Mouse (Mus musculus) urinary bladder, adult 2 months (tissue): ENCODE measurements around the gene Hemgn. TPM values are rescaled to one million over a fixed set of nuclear protein-coding genes. Genes with fewer than 3 reads are reported as not detected.
A peak's percentile ranks its signal among the peaks of the same experiment; 100 is the strongest.

ENCODE experiments used
- DNase-seq: peaks from one replicate; pipeline ENCODE4 v3.0.0; 2022; ENCODE audit warnings: low spot score
- polyA plus RNA-seq: library from polyadenylated mRNA; depleted of rRNA; stranded (reverse); fragments of >200 nt; gene quantifications from 2 replicates; pipeline ENCODE4 v1.2.3, GENCODE M21; 2012

Gene Hemgn
- polyA plus RNA-seq, 1 experiment = 0.06 TPM

DNA sequence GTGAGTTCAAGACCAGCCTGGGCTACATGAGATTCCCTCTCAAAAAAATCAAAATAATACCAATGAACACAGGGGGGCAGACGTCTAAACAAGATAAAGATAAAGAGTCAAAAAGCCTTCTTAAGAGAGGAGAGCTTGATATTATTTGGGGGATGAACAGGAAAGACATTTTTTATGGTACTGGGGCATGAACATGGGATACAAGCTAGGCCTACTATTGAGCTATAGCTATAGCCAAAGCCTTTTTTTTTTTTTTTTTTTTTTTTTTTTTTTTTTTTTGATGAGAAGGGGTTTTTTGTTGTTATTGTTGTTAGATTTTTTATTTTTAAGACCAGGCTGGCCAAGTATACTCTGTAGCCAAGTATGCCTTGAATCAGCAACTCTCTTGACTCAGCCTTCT, 1.2 kb downstream of the Hemgn start:
- DNase-seq = no peak

DNA sequence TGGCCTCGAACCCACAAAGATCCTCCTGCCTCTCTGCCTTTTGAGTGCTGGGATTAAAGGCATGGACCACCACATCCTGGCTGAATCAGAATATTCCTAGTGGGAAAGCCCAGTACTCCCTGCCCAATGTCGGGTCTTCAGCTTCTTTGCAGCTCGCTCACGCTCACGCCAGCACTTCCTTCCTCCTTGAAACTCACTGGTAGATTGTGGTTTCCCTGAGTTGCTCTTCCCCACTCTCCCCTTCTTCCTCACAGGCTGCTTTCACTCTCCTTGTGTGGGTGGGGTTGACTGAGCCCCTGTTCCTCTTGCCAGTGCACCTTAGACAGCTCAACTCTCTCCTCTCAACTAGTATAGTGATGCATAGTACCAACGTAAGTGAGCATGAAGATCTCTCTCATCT, 1.8 kb downstream of the Hemgn start:
- no peak for DNase-seq

DNA sequence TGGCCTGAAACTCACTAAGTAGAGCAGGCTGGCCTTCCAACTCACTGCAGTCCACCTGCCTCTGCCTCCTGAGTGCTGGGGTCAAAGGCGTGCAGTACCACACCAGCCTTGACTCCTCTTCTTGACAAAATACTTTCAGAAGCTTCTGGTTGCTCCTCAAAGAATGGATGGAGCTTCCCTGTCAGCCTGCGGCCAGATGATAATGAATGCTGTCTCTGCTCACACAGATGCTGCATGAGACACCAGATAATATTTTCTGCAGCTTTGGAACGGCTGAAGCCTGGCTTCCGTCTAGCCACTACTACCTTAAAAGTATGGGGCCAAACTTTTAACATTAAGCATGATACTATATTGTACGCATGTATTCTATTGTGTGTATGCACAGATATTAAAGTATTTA, 2.6 kb downstream of the Hemgn start:
- DNase-seq = no peak

DNA sequence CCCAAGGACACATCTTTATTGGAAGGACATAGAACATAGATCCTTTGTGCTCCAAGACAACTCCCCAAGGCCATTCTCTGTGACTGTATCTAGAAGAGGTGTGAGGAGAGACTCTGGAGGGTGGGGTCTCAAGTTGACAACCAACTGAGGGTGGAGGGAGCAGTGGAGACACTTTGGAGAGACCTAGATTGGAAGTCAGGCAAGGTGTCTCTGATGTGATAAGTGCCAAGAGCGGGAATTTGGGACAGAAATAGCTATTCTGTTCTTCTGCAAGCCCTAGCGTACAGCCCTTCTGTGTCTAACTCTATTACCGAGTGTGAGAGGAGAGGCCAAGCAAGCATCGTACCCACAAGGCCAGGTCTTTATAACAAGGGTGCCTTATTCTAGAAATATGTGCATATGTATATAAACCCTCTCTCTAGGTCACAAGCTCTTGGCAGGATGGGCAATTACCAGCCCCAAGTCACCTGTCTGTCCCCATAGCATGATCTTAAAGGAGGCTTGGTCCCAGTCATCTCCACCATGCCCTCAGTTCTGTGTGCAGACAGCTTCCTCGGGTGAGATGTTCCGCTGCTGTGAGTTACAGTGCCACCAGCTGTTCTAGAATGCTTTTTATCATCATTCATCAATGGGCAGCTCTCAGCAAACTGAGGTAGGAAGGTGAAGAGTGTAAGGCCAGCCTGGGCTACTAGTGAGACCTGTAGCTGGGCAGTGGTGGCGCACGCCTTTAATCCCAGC, 6.2 kb downstream of the Hemgn start:
- DNase-seq = no peak

DNA sequence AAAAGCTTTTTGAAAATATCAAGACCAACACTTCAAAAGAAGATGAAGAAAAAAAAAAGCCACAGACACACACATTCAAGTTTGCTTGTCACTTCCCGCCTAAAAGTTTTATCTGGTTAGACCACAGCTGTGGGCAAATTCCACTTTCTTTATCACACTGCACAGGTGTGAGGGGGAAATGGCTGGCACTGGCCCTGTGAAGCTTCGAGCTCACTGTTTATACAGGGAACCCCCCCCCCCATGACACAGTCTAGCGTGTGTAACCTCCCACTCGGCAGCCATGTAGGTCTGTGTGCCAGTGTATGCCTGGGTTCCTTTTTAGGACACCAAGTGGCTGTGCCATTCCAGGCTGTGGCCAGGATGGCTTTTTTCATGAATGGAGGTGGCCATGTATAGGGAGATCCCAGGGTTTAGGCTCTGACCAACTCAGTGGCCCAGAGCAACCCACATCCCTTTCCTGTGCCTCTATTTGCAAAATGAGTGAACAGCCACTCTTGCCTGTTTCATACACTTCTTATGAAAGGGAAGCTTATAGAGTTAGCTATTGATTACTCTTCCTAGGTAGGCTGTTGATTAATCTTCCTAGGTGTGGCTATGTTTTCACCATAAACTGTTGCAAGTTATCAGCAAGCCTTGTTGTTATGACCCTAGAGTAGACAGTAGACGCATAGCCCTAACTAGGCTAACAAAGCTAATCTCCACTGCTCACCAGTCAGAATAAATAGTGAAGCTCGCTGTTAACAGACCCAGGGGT, 9.1 kb downstream of the Hemgn start:
- DNase-seq = no peak

DNA sequence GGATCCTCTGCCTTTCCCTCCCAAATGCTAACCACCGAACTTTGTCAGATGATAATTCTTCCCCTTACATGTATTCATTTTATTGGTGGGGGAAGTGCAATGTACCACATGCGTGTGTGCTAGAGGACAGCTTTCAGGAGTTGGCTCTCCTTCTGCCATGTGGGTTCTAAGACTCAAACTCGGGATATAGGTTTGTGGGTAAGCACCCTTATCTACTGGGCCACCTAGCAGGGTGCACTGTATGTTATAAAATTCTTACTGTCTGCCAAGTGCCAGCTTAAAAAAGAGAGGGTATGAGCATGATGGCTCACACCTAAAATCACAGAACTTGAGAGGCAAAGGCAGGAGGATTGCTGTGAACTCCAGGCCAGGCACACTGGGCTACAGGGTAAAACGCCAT, 14.5 kb downstream of the Hemgn start:
- no peak for DNase-seq

DNA sequence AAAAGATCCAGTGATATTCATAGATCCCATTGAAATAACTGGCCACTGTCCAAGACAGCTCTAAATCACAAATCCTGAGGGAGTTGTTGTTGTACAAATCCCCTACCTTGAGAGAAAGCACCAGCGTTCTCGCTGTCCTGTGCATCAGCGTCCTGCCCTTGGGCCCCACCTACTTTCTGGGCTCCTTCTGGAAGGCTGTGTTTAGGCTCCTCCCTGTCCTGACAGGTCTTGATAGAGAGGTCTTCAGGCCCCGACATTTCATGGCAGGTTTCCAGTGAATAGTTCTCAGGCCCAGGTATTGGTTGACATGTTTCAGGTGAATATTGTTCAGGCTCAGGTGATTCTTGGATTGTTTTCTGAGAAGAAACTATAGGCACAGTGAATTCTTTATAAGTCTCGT, 17.6 kb downstream of the Hemgn start:
- no peak for DNase-seq

DNA sequence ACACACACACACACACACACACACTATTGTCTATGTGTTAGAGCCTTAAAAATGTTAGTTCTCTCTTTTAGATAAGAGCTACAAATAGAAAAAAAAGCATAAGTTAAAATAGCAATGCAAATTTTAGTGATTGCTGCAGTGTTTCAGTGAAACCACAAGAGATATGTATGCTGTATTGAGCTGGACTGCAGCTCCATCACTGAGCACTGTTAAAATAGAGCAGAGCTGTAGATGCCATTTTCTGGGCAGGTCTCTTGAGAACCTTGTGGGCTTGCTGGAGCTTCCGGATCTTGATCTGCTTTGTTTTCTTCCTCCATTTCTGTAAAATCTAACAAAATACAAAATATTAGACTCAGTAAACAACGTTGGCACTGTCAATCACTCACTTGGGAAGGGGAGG, 18.9 kb downstream of the Hemgn start:
- no peak for DNase-seq

DNA sequence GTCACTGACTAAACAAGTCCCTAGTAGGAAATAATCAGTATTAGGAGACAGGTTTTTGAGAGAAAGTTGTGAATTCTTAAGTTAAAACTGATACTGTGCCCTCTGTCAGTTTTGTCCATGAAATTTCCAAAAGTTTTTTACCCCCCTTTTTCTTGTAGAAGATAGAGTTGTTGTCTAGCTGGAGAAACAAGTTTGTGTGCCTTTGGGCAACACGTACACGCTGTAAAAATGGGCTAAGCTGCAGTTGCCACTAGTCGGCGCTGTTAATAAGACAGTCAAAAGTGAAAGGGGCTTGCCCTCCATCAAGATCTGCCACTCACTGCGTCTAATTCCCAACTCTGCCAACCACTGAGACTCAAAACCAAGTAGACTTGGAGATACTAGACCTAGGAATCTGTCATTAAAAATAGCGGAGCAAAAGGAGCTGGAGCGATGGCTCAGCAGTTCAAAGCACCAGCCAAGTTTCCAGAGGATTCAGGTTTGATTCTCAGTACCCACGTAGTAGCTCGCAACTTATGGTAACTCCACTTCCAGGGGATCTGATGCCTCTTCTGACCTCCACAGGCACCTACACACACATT, 22.8 kb downstream of the Hemgn start:
- peak; percentile 43 for DNase-seq

DNA sequence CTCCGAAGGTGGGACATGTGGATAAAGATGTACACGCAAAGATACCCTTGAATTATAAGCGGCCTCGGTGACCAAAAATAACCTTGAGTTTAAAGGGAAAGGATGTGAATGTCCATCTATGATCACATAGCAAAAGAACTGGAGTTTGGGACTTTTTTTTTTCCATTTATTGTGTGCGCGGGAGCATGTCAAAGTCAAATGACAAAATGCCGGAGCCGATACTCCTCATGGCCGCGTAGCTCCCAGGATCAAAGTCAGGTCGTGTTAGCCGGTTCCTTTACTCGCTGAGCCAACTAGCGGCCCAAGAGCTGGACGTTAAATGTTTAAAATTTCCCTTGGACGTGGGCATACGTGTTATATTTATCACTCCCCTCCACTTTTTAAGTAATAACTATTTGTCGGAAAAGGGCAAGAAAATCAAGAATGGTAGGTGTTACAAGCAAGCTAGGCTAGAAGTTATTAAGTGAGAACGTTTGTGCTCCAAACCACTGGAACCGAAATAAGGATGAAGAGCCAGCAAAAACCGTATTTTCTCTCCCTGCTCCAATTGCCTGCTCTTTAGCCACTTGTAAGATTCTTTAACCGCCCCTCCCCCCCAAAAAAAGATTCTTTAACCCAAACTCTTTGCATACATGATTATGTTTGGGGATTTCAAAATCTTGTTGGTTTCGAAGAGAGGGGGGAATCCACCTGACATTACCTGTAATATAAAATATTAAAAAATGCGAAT, 23.5 kb downstream of the Hemgn start:
- no peak for DNase-seq

DNA sequence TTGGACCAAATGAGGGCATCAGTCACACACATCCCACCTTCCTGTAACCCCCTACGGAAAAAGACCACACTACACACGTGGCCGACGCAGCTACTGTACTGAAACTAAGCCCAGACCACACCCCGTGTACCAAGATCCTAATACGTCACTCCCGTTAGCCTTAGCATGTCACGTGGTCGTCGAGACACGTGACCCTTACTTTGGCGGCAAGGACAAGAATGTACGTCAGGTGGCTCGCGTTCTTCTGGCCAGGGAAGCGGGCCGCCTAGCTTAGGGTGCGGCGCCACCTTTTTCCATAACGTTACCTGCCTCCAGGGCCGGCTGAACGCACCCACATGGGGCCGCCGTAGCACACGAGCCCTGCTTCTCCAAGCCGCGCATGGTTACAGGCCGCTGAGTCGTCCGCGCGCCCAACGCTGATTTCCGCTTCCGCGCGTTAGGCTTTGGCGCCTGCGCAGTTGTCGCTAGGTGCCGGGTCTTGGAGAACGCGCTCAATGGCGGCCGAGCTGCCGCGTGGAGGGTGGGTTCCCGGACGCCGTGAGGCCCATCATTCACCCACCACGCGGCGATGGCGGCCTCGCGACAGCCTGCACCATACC, 24.2 kb downstream of the Hemgn start, which contains the start of gene Trmo:
Gene Trmo, minus strand, starts transcription at position 425 of the 599 bp plus-strand sequence.
- peak; percentile 92 for DNase-seq

DNA sequence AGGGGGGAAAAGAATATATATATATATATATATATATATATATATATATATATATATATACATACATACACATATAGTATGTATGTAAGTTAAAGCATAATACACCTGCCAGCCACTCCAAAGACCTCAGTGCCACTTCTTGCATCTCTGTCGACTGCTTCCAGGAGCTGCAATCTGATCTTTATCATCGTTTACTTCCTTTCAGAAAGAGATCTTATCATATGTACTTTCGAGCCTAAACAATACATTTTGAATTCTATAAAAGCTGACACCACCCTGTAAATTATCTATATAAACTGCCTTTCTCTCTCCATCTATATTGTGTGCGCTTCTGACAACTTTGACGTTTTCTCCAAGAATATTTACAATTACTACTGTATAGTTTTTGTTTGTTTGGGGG, 24.8 kb downstream of the Hemgn start:
- DNase-seq = no peak

DNA sequence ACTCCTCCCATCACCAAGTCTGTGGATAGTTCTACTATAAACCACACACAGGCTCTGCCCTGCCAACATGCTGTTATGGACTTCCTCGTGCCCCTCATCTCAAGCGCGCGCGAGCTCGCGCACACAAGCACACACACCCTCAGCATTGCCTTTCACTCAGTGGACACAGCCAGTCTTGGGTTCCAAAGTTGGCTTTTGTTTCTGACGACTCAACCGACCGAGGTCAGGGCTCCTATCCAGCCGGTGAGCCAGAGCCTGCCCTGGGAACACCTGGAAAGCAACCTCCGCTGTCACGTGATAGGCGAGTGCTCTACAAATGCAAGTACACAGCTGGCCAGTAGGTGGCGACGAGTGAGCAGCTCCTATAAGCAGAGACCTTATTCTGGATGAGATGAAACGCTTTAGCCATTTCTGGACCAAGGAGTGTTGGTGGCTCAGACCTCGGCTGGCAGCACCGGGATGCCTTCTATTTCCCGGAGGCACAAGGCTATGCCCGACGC, 38.4 kb downstream of the Hemgn start:
- DNase-seq = peak; percentile 60

DNA sequence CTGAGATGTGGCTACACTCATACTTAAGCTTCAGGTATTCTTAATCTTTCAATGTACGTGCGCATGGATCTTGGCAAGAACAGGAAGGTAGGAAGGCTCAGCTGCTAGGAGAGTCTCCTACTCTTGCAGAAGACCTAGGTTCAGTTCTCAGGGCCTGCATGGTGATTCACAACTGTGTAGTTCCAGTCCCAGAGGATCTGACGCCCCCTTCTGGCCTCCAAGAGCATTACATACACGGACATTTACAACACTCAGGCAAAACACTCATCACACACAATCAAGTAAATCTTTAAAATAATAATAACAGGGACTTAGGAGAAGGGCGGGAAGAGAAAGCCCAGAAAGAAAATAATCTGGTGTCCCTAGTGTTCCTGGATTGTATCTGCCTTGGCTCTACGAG, 38.9 kb downstream of the Hemgn start:
- no peak for DNase-seq

DNA sequence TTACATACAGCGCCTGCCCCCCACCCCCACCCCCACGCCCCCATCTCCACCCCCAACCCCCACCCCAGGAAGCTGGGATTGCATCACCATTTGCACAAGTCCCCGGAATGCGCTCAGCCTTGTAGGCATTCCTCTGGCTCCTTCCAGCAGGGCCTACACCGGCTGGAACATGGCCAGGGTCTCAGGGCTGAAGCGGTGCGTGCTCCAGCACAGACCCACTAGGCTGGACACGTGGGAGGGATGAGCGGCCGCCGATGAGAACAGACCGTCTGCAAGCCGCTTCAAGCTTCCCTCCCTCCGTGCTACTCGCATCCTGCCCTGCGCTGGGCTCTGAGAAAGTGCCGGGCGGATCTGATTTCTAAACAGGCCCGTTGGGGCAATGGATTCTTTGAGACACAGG, 42.3 kb downstream of the Hemgn start:
- no peak for DNase-seq

DNA sequence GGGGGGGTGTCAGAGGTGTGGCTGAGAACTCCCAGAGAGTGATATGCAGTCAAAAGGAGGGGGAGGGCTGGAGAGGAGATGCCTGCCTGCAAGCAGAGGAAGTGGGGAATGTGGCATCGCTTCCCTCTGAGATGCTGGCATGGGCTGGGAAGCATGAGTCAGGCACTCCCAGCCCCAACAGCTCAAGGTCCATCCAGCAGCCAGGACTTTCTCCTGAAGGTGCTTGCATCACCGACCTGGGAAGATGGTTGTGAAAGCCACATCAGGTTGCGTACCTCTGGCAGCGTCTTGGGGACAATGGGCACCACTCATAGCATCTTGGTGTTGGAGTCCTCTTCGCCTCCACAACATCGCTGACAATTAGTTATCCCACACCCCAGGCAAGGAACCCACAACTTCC, 42.9 kb downstream of the Hemgn start:
- no peak for DNase-seq

DNA sequence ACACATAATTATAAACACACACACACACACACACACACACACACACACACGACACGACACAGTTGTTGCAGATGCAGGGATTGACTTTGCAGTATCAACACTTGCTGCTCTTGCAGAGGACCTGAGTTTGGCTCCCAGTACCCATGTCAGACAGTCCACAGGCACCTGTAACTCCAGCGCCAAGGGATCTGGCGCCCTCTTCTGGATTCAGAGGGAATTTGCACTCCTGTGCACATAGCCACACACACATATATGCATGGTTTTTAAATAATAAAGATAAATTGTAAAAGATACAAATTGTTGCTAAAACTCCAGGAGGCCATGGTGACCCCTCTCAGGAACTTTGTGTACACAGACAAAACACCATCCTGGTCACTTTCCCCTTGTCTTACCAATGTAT, 44.2 kb downstream of the Hemgn start:
- no peak for DNase-seq

DNA sequence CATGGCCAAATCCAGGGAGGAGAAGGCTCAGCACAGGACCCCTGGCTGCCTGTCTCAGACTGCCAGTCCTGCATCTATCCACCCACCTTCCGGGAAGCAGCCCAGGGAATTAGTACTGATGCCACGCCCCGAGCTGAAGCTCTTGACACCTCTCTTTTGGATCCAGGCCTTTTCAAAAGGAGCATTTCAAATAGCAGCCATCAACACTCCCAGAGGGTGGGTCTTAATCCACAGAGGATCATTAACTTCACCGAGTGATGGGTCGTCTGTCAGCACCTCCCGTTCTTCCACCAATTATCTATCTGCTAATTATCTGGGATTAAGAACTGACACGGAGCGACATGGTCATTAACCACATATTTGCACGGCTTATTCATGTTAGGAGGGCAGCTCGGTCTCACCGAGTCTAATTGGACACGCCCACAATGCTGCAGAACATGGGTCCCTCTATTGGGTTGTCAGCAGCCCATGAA, 45.8 kb downstream of the Hemgn start:
- DNase-seq = no peak

DNA sequence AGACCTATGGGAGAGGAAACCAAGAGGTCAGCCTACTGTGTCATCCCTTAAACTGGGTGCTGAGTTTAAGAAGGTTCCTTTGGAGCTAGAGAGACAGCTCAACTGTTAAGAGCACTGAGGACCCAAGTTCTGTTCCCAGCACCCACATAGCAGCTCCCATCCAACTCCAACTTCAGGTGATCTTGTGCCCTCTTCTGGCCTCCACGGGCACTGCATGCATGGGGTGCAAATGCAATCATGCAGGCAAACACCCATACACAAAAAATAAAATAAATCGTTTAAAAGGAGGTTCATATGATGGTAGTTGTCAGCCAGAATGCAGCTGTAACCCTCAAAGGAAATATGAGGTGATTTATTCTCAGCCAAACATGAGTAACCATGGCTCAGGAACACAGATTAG, 48.9 kb downstream of the Hemgn start:
- DNase-seq = no peak

DNA sequence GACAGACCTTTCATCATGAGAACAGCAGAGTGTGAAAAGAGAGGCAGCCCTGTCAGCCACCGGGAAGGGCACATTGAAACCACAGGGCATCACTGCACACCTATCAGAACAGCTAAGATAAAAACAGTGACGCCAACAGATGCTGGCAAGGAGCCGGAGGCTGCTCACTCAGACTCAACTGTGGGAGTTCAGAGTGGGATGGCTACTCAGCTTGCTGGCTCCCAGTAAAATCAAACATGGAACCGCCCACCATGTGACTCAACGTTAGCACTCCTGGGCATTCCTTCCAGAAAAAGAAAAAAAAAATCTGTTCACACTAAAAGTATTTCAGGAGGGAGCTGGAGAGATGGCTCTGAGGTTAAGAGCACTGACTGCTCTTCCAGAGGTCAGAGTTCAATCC, 52.0 kb downstream of the Hemgn start:
- no peak for DNase-seq

DNA sequence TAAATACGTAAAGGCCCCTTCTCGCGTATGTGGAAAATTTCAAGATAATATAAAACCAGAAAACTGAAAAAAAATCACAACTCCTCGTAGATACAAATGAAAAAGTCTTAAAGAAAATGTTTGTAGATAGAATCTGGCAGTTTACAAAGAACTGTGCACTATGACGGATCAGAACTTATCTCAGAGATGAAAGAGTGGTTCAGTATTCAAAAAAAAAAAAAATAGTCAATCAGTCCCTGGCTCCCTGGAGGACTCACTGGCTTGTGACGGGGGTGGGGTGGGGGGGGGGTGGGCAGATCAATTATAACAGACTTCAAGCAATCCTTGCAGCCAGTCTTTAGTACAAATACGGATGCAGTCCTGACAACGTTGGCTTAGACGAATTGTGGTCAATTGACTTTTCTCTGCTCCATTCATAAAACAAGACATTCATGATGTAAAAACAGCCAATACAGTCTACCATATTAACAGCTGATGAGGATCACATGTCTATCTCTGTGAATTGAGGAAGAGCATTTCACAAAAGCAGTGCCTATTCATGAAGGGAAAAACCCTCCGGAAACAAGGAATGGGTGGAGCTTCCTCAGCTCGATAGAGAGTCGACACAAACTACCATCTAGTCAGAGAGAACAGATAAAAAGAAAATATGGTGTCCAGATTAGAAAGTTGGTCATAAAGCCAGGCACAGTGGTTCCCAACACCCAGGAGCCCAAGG, 53.6 kb downstream of the Hemgn start:
- no peak for DNase-seq
